Mouse (Mus musculus): Measurements from ENCODE around the gene Krt19.

Krt19 gene

DNA sequence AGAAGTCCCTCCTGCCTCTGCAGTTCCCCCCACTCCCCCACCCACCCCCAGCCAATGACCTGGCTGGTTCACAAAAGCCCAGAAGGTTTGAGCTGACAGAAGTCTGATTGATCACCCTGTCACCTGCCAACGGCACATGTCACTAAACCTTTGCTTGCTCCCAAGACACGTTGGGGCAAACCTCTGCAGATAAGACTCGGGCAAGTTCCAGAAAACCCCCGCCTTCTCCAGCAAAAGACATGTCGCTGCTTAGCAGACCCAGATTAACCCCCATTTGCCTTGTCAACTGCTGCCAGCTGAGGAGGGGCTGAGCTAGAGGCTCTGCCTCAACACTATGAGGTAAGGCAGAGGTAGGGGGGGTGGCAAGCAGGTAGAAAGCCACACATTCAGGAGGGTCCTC, 11.9 kb downstream of the Krt19 start:
- DNase-seq = no peak

DNA sequence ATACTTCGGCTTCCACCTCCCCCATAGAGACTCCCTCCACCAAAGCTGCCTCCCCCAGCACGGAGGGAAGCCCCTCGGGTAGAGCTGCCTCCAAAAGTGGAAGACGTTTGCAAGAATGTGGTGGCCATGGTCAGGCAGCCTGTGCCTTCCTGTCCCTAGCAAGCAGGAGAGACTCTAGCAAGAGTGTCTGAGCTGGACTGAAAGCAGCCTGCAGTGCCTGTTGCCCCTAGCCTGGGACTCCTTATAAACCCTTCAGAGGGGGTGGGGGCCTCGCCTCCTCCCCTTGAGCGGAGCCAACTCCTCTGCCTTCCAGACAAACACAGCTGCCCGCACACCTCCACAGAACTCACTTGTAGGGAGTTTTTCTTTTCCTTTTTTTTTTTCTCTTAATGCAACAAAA, 12.7 kb downstream of the Krt19 start, which contains the start of gene Krt15:
Gene Krt15, minus strand, starts transcription at position 198 of the 400 bp plus-strand sequence.
- DNase-seq = no peak

DNA sequence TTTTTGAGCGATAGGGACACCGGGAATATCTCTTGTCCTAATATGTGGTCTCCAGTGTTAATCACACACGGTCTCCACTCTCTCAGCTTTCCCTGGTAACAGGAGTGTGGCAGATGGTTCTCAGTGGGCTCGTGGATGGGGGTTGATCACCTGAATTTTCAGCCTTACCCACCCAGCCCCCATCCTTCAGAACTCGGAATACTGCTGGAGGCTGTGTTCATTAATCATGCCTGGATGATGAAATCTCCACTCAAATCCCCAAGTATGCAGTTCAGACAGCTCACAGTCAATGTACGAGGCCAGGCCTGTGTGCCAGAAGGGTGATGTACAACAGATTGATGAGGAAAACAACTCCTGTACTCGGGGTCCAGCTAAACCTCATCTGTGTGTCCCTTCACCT, 23.6 kb downstream of the Krt19 start:
- DNase-seq = no peak

DNA sequence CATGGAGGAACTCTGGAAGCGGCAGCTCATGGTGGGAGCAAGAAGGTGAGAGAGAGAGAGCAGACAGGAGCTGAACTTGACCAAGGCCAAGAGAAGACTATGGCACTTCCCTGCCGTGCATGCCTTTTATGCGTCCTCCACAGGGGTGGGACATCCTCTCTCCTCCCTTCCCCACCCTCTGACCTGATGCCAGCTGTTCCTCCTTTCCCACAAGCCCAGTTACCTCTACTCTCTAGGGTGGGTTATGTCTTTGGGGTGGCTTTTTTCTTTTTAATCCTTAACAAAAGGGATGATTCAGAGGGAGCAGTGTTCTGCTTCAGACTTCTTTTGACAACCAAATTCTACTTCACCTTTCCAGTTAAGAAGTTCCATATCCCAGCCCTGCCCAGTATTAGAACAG, 27.0 kb downstream of the Krt19 start, which contains the start of gene Krt13:
Gene Krt13, minus strand, starts transcription at position 101 of the 400 bp plus-strand sequence.
- no peak for DNase-seq

DNA sequence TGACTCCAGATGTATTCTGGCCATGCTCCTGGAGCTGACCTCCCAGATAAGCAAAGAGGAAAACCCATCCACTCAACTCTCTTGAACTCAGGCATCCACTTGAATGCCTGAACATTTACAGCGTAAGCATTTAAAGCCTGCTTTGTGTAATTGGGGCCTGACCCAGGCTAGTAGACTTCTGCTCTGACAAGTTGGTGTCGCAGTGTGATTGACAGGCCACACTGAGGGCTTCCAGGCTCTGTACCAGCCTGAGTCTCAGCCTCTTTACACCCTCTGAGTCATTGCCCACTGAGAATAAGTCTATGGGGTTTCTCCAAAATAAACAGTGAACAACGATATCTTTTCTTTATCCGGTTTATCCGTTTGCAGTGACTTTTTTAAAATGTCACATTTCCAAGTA, 28.1 kb downstream of the Krt19 start:
- no peak for DNase-seq

DNA sequence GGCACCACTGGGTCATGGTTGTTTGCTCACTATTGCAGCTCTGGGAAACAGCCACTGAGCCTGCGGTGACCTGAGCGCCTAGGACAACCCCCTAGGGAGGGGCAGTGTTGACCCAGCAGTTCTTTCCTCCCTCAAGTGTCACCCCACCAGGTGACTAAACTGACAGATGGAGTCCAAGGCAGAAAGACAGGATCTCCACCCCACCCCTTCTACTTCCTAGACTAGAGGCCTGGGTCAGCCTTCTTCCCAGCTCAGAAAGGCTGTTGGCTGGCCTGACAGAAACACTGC, 34.8 kb downstream of the Krt19 start:
- no peak for DNase-seq

DNA sequence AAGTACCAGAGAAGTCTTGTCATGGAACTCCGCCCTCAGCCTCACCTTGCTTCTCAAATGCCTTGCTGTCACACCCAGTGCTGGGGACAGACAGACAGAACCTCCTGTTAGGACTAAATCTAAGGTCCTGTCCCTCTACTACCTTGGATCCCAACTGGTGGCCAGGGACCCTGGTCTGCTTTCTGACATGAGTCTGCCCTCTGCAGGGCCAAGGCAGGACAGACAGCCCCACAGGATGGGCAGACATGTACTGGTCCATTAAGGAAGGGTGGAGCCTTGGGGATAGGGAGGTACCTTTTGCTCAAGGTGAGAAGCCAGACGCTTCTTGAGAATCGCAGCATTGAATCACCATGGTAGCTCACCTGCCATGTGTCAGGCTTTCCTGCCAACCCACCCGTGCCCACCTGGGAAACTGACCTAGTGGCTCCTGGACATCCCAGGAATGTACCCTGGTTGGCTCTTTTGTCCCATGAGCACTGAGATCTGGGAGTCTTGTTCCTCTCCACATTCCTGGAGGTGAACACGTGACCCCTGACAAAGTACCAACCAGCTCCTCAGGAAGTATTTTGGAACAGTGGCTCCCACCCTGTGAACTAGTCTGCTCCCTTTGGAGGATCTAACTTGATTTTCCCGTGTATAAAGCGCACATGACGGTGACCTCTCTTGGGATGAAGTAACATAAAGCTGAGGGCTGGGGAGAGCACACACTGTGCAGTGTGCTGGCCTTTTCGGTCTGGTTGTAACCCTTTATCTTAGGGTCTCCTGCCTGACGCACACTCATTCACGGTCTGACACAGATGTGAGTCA, 35.3 kb downstream of the Krt19 start:
- DNase-seq = no peak

DNA sequence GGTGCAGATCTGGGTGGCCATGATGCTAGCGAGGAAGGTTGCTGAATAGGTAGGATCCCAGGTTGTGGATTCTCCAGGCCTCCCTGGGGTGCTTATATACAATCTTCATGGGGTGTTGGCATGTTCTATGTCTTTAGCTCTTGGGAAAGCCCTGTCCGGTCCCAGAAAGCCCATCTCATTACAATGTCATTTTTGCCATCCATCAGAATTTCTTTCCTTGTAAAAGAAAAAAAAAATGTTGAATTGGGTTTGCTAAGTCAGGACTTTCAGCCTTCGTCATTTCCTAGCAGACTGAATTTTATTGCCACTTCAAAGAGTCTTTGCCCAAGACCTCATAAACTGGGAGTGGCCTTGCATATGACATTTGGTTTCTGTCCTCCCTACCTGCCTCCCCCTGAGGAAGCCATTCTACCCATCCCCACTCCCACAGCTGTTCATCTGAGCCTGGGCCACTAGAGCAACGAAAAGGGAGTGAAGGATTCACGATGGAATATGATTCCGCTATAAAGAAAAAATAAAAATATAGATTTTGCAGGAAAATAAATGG, 42.8 kb downstream of the Krt19 start, which contains the start of gene Krt36:
Gene Krt36, minus strand, starts transcription at position 51 of the 547 bp plus-strand sequence.
- no peak for DNase-seq

DNA sequence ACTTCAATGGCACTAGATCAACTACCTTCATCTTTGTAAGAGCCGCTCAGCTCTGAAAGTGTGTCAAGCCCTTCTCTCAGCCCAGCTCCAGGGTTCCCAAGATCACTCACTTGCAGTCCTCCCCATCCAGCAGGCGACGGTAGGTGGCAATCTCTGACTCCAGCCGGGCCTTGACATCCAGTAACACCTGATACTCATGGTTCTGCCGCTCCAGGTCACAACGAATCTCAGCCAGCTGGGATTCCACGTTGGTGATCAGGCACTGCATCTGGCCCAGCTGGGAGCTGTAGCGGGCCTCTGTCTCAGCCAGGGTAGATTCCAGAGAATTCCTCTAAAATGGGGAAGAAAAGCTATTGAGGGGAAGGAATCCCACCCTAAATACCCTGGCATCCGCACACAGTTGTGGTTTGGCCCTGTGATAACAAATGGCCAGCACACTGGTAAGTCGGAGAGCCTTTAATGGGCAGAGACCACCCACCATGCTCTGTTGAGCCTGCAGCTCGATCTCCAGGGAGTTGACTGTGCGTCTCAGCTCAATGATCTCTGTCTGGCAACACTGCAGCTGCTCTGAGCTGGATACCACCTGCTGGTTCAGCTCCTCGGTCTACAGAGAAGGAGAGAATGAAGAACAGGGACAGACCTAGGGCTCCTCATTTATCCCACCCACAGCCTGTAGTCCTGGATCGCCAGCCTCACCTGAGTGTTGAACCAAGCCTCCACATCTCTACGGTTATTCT, 45.6 kb downstream of the Krt19 start:
- DNase-seq = no peak

DNA sequence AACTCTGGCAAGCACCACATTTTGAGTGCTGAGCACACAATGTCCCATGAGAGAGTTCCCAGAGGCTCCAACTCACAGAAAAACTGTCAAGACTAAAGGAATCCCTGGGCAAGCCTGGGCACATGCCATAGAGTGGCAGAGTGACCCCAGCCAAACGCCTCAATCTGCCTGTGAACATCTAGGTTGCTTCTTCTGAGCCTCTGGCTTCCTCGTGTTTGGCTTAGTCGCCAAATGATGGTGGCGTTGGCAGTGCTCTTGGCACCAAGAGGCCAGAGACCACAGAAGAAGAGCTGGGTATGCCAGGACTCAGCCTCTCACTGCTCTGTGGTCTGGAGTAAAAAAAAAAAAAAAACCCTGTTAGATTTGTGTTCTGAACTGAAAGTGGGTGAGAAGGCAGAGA, 48.1 kb downstream of the Krt19 start:
- DNase-seq = no peak

DNA sequence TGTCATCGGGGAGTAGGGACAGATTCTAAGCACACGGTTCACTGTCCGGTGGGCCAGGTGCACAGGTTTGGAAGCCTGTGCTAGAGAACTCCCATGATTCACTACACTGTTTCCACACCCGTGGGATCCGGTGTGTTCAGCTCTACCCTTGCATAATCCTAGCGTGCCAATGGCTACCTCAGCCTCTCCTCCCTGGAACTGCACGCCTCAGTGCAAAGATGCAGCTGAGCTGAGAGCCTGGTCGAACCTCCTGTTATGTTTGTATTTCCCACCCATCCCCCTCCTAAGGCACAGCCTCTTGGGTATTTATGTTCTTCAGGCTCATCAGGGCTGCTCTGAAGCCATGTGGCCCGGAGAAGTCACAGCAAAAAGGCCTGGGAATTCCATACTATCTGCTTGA, 50.6 kb downstream of the Krt19 start:
- DNase-seq = no peak

DNA sequence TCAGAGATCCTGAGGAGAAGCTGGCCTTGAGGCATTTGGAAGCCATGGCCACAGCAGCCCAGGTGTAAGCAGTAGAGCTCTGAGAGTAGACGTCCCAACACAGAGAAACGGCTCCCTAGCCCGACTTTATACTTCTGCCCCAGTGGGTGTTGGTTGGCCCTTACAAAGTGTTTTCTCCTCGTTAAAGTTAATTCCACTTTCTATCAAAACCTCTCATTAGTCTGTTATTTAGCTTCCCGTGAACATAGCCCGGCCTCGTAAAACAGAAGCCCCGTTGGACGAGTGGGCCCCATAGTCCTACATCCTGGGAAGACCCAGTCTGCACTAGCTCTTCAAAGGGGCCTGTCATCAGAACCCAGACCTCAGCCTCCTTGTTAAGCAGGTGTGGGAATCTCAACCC, 52.3 kb downstream of the Krt19 start, which contains the start of gene Krt35:
Gene Krt35, minus strand, starts transcription at position 101 of the 400 bp plus-strand sequence.
- no peak for DNase-seq

Data from thymus, postnatal 4 days (tissue).